In the genomic region with DNA sequence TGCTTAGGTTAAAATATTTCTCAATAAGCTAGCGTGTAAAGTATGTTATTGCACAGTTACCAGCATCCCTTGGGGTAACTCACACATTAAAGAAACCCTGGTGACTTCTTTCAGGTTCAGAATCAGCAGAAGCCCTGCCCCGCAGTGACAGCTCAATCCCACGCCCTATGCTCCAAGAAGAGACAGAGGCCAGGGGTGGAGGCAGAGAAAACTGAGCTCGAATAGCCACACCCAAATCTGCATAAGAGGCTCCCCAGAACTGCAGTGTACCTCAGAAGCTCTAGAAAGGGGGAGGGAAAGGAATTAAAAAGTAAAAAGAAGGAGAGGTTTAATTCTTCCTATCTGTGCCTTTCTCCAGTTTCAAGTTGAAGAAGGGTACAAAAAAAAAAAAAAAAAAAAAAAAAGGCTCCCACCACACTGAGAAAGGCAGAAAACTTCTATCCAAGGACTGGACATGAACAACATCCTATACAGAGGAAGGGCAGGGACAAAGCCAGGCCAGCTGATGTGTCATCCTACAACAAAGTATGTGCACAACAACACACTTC, we compare ENCODE assay signal across 8 mouse cellular contexts.
A peak's percentile ranks its signal among the peaks of the same experiment; 100 is the strongest.
DNase-seq lines count a peak whose midpoint lies in the region; ATAC-seq and TF ChIP-seq lines count a peak whose summit lies in the region.

No protein-coding gene starts in this region.

- dilution Hi-C loops in CH12.LX (cut with MboI; ENCODE audit: extremely low pct_ligation_motif_present, extremely low pct_unique_long_range_greater_than_20kb, low sequenced_read_pairs): no loop called here

- no peak for TF ChIP-seq CTCF in forebrain, postnatal 0 days (IDR thresholded peaks at IDR 0.05; ENCODE audit: low read depth)
- no peak for TF ChIP-seq CTCF in CH12.LX (conservative IDR thresholded peaks at IDR 0.05 in 1 of 2, IDR thresholded peaks at IDR 0.05 in 1 of 2; ENCODE audit: low read depth in 2 of 2, low read length in 2 of 2)
- TF ChIP-seq CTCF in embryonic fibroblast, embryonic 13.5 days (IDR thresholded peaks at IDR 0.05; ENCODE audit: borderline replicate concordance, insufficient read depth, low read length): no peak

- no peak overlapping the region for H3K4me3 ChIP-seq in forebrain, postnatal 0 days (ENCODE audit: low read depth, low read length)
- H3K4me3 ChIP-seq in forebrain, embryonic 15.5 days: no peak overlapping the region
- no peak overlapping the region for H3K4me3 ChIP-seq in CH12.LX (replicated peaks in 1 of 3; ENCODE audit: low read depth in 2 of 3, low read length in 2 of 3, poor library complexity in 1 of 3)
- no peak overlapping the region for H3K4me3 ChIP-seq in embryonic fibroblast, embryonic 13.5 days (ENCODE audit: insufficient read depth, low read length)
- no peak overlapping the region for H3K4me3 ChIP-seq in liver, embryonic 11.5 days (ENCODE audit: low read depth, low read length)

- H3K79me2 ChIP-seq in CH12.LX (replicated peaks; ENCODE audit: control insufficient read depth, extremely low read depth, insufficient read depth, poor library complexity, severe bottlenecking): 0 out of 2 replicates have a peak, but pooled peaks cover 3% of the 10 kb centered on the region

- no peaks in the 10 kb centered on the region for H3K27me3 ChIP-seq in forebrain, postnatal 0 days (ENCODE audit: insufficient read depth, low read length)
- no peaks in the 10 kb centered on the region for H3K27me3 ChIP-seq in forebrain, embryonic 15.5 days
- no peaks in the 10 kb centered on the region for H3K27me3 ChIP-seq in CH12.LX (replicated peaks)
- H3K27me3 ChIP-seq in liver, embryonic 11.5 days (replicated peaks; ENCODE audit: control insufficient read depth, insufficient read depth, low read length): no peaks in the 10 kb centered on the region

- ATAC-seq in forebrain, postnatal 0 days: no peak
- no peak; the same call in 1 of the 2 replicates for ATAC-seq in forebrain, embryonic 15.5 days (replicated peaks)
- peak; percentile 80 for ATAC-seq in liver, embryonic 11.5 days (replicated peaks; ENCODE audit: low FRiP score)

- WGBS in forebrain, postnatal 0 days: 80% methylated on average over 4 of the region's 4 CpGs
- WGBS in forebrain, embryonic 15.5 days: 71% methylated on average over 4 of the region's 4 CpGs
- 45% methylated on average over 4 of the region's 4 CpGs for WGBS in liver, embryonic 11.5 days

- H3K27ac ChIP-seq in forebrain, postnatal 0 days (ENCODE audit: low read depth, low read length): peak overlapping the region; percentile 40; the same call in 1 of the 2 replicates
- no peak overlapping the region for H3K27ac ChIP-seq in forebrain, embryonic 15.5 days (replicated peaks)
- no peak overlapping the region for H3K27ac ChIP-seq in CH12.LX (ENCODE audit: insufficient read depth, low read depth)
- peak overlapping the region; percentile 39; the same call in 1 of the 2 replicates for H3K27ac ChIP-seq in embryonic fibroblast, embryonic 13.5 days (ENCODE audit: insufficient read depth, low read length)
- H3K27ac ChIP-seq in liver, embryonic 11.5 days (ENCODE audit: low read depth, low read length): peak overlapping the region; percentile 41; the same call in 1 of the 2 replicates

- TF ChIP-seq EP300 in CH12.LX (IDR thresholded peaks at IDR 0.05; ENCODE audit: low read length): no peak

- in situ Hi-C loops in CH12.LX (cut with MboI; ENCODE audit: low pct_ligation_motif_present, low pct_unique_long_range_greater_than_20kb, low sequenced_read_pairs): no loop called here

- H3K4me2 ChIP-seq in forebrain, postnatal 0 days (ENCODE audit: low read depth): no peak overlapping the region
- H3K4me2 ChIP-seq in forebrain, embryonic 15.5 days (replicated peaks): no peak overlapping the region
- no peak overlapping the region for H3K4me2 ChIP-seq in CH12.LX (ENCODE audit: insufficient read depth, low read depth, poor library complexity, severe bottlenecking)
- no peak overlapping the region for H3K4me2 ChIP-seq in liver, embryonic 11.5 days

- DNase-seq in forebrain, postnatal 0 days: no peak
- no peak for DNase-seq in CH12.LX (ENCODE audit: extremely low read depth)
- no peak for DNase-seq in liver, embryonic 11.5 days (ENCODE audit: low spot score)
- no peak for DNase-seq in retina, embryonic 14.5 days (ENCODE audit: low spot score)
- no peak for DNase-seq in testis, postnatal 14 days (ENCODE audit: low spot score)
- DNase-seq in left cerebral cortex, adult 11 months (ENCODE audit: low spot score): no peak

- H3K9ac ChIP-seq in forebrain, postnatal 0 days: no peak overlapping the region
- no peak overlapping the region for H3K9ac ChIP-seq in forebrain, embryonic 15.5 days (replicated peaks)
- no peak overlapping the region for H3K9ac ChIP-seq in CH12.LX (ENCODE audit: insufficient read depth, low read depth)
- H3K9ac ChIP-seq in liver, embryonic 11.5 days (ENCODE audit: low read depth, low read length): no peak overlapping the region

- 0 out of 2 replicates have a peak, but pooled peaks cover 8% of the 10 kb centered on the region for H3K36me3 ChIP-seq in forebrain, postnatal 0 days (ENCODE audit: insufficient read depth)
- 0 out of 2 replicates have a peak, but pooled peaks cover 5% of the 10 kb centered on the region for H3K36me3 ChIP-seq in forebrain, embryonic 15.5 days
- peaks cover 2 to 73% of the 10 kb centered on the region in 2 experiments for H3K36me3 ChIP-seq in CH12.LX (replicated peaks in 1 of 2; ENCODE audit: control insufficient read depth in 1 of 2, insufficient read depth in 1 of 2, low read length in 1 of 2)
- H3K36me3 ChIP-seq in liver, embryonic 11.5 days (ENCODE audit: control insufficient read depth, insufficient read depth, low read length): peaks cover 2% of the 10 kb centered on the region; the same call in 1 of the 2 replicates

- TF ChIP-seq RAD21 in CH12.LX (IDR thresholded peaks at IDR 0.05; ENCODE audit: low read depth, low read length): no peak

- no peak for TF ChIP-seq POLR2A in CH12.LX (IDR thresholded peaks at IDR 0.05; ENCODE audit: low read depth, low read length)
- no peak for TF ChIP-seq POLR2A in embryonic fibroblast, embryonic 13.5 days (IDR thresholded peaks at IDR 0.05; ENCODE audit: low read depth, low read length)

- no peaks in the 10 kb centered on the region for H3K4me1 ChIP-seq in forebrain, postnatal 0 days (ENCODE audit: insufficient read depth)
- H3K4me1 ChIP-seq in forebrain, embryonic 15.5 days: peaks cover 6% of the 10 kb centered on the region; the same call in 1 of the 2 replicates
- H3K4me1 ChIP-seq in CH12.LX (ENCODE audit: control insufficient read depth in 1 of 2, insufficient read depth in 2 of 2): peaks cover 16 to 47% of the 10 kb centered on the region in 2 experiments
- peaks cover 19% of the 10 kb centered on the region for H3K4me1 ChIP-seq in embryonic fibroblast, embryonic 13.5 days (ENCODE audit: control insufficient read depth, insufficient read depth, low read length)
- H3K4me1 ChIP-seq in liver, embryonic 11.5 days (replicated peaks; ENCODE audit: control insufficient read depth, insufficient read depth, low read length): peaks cover 49% of the 10 kb centered on the region

- no peaks in the 10 kb centered on the region for H3K9me3 ChIP-seq in forebrain, postnatal 0 days (ENCODE audit: low read length)
- H3K9me3 ChIP-seq in forebrain, embryonic 15.5 days: no peaks in the 10 kb centered on the region
- H3K9me3 ChIP-seq in CH12.LX (replicated peaks; ENCODE audit: low read length): no peaks in the 10 kb centered on the region
- no peaks in the 10 kb centered on the region for H3K9me3 ChIP-seq in liver, embryonic 11.5 days (ENCODE audit: control insufficient read depth, low read length)

TF ChIP-seq in CH12.LX, 34 proteins besides CTCF, POLR2A, EP300 and RAD21:
- TF ChIP-seq ZNF384 (IDR thresholded peaks at IDR 0.05; ENCODE audit: low read depth, low read length) (0 out of 2 replicates have a peak, but pooled peaks have one; percentile 42), NRF1 (IDR thresholded peaks at IDR 0.05; ENCODE audit: low read depth, low read length) (no peak)

Comparison
In these comparisons a context has a peak if more than half of its experiments do, and no peak if none do; other contexts are left out.
1. H3K27ac ChIP-seq: peak in forebrain, postnatal 0 days (single experiment), embryonic fibroblast, embryonic 13.5 days (single experiment) and liver, embryonic 11.5 days (single experiment); none in forebrain, embryonic 15.5 days (single experiment) and CH12.LX (single experiment).